Mouse (Mus musculus): ENCODE measurements at regions not wholly inside any gene's neighbourhood (a gene's known extent, or its start where the extent isn't known, plus 50 kb on each side); places are given as distances from the start of the nearest gene placed in this dataset.

- DNase-seq = no peak
Observed at GRCm38 (mm10) chr4:47534959-47535358, 60.5 kb downstream of the Sec61b start.

DNA sequence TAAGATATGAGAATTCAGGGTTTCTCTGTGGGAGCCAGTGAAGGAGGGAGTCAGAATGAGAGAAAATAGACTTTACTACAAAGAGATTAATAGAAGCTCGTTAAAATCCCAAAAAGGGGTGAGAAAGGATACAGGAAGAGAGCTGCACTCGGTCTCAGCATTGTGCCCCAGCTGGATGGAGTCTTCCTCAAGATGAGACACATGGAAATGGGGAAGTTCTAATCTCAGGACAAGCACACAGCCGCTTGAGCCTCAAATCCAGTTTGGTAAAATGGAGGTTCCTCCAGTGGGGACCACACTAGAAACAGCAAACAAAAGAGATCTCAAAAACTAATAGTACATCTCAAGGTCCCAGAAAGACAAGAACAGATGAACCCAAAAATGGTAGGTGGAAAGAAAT lies 93.2 kb downstream of the Sec61b start:
- DNase-seq = no peak

DNA sequence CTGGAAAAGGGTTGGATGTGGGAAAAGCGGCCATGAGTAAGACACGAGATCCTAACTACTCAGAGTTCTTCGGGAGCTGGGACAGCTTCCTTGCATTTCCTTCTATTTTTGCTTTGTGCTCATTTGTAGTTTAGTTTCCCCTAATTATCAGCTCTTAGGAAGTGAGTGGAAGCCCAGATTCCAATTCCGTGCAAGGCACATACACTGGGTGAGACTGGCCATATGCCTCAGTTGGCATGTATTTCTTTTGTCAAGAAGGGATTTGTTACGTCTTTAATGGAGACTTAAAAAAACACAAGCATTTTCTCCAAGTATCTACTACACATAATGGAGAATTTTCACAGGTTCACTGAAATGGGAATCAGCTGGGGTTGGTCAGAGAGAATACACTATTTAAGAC lies 96.4 kb downstream of the Sec61b start:
- no peak for DNase-seq

GRCm38 (mm10) chr4:47576011-47576410 lies 101.6 kb downstream of the Sec61b start:
- DNase-seq = no peak

DNA sequence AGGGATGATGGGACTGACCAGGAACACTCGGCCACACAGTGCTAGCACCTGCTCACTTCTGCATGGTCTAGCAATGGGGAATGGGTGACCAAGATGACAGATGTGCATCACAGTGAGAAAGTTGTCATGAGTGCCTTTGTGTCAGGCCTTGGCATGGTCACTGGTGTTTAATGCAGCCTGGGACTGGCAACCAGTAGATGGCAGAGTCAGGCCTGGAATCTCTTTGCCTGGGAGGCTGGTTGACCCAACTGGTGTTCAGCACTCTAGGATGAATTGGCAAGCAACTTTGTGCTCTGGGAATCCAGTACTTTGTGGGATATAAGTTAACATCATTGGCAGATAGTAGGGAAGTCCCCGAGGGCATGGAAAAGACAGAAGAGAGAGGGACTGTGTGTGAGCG lies 103.0 kb downstream of the Sec61b start:
- DNase-seq = no peak

DNA sequence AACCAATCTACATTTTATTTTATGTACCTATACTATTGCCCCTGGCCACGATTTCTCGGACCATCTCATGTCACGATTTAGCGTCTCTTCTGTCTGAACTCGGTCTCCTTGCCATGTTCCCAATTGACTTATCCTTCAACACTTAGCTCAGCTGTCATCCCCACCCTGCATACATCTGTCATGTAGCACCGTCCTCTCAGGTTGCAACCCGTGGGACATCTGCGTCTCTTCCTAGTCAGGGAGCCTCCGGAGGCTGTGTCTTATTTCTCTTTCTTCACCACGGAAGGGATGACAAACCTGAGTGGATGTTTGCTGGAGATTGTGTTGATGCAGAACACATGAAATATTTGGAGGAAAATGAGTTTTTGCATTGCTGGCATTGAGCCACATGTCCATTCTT lies 104.2 kb downstream of the Sec61b start:
- no peak for DNase-seq

DNA sequence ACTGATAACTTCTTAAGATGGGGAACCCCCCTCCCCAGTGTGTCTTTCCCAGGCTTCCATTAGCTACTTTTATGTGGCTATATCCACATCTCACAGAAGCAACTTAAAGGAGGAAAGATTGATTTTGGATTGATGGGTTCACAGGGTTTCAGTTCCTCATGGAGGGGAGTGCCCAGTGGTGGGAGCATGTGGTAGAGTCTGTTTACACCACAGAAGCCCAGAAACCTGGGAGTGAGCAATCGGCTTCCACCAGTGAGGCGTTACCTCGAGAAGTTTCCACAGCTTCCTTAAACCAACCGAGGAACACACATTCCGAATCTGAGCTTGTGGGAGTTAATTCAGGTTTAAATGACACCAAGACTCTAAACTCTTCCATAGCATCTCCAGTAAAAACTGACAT lies 106.1 kb downstream of the Sec61b start:
- no peak for DNase-seq

GRCm38 (mm10) chr4:47587256-47587655 lies 112.8 kb downstream of the Sec61b start:
- DNase-seq = no peak

- no peak for DNase-seq
Observed at GRCm38 (mm10) chr4:47592271-47592986, 118.0 kb downstream of the Sec61b start.

DNA sequence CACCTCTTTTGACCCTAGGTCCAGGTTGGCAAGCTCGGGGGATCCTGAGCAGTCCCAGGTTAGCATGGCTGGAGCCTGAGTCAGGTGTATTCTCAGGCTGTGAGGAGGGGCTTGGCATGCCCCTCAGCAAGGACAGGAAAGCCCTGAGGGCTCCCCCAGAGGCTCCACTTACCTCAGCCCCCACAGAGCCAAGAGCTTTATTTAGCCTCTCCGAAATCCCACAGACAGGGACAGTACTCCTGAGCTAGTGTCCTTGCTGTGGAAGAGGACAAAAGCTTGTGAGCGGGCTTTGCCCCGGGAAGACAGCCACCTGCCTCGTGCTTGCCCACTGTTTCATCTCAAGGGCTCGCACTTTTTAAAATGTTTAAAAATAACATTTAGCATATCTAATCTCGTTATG lies 118.7 kb downstream of the Sec61b start:
- DNase-seq = no peak

- no peak for DNase-seq
Observed at GRCm38 (mm10) chr4:47594171-47594570, 119.7 kb downstream of the Sec61b start.

DNA sequence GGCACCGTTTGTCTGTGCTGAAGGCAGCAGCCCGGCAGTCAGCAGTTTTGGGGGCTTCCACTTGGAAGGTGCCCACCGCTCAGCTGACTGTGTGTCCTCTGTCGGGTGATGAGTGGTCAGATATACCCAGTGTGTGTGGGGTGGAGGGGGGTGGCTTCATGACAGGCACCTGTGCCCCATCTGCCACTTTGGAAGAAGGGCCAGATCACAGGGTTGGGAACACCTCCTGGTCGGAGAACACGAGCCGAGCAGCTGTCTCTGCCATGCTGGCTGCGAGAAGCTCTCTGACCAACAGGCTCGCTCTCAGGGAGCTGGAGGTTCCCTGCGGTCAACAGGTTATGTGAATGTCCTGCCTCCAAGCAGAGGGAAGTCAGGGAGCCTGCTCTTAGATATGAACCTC lies 121.4 kb downstream of the Sec61b start:
- DNase-seq = no peak

GRCm38 (mm10) chr4:47597586-47597985 lies 123.1 kb downstream of the Sec61b start:
- no peak for DNase-seq

GRCm38 (mm10) chr4:47598216-47598615 lies 123.8 kb downstream of the Sec61b start:
- DNase-seq = no peak

DNA sequence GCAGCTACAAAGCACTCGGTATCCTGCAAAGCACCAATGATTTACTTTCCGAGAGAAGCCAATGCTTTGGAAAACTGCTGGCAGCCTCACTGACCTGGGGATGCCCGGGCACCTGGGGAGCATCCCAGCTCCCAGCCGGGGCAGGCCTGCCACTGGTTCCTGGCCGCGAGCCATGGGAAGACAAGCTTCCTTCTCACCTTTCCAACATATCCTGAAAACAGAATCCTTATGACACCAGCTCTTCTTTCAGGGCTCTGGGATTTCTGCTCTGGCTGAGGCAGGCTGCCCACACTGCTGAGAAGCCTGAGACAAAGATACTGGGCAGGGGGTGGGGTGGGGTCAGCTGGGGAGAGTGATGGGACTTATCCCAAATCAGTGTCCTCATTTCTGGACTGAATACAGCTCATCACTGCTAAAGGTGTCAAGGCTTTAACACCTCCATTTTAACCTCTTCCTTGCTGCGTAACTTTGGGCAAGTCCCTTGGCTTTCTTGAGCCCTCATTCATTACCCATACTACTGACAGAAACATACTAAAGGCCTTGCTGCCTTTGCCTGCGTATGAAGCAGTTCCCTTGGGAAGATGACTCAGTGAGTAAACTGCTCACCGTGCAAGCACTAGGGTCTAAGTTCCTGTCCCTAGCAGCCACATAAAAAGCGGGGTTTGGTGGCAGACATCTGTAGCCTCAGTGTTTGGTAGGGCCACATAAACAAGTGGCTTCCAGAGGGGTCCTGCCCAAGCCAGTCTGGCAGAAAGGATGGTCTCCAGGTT lies 127.0 kb downstream of the Sec61b start:
- no peak for DNase-seq

- DNase-seq = no peak
Observed at GRCm38 (mm10) chr4:47603378-47603777, 128.9 kb downstream of the Sec61b start.

GRCm38 (mm10) chr4:47603847-47604397 lies 129.5 kb downstream of the Sec61b start:
- no peak for DNase-seq

- no peak for DNase-seq
Observed at GRCm38 (mm10) chr4:47605676-47606075, 131.2 kb downstream of the Sec61b start.

DNA sequence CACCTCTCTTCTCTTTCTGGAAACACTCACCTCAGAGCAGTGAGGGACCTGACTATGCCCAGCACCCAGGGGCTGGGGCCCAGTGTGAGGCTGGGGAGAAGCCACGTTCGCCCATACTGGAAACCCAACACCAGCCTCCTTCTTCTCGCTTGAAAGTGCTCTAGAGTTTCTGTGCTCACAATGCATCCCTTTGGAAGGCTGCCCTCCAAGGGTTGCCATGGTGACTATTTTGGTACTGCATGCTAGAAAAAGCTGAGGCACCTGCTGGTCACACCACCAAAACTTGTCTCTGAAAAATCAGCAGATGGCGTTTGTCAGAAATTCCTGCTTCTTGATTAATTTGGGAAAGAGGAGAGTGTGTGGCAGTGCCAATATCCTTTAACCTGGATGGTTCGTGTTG lies 134.2 kb downstream of the Sec61b start:
- DNase-seq = no peak

DNA sequence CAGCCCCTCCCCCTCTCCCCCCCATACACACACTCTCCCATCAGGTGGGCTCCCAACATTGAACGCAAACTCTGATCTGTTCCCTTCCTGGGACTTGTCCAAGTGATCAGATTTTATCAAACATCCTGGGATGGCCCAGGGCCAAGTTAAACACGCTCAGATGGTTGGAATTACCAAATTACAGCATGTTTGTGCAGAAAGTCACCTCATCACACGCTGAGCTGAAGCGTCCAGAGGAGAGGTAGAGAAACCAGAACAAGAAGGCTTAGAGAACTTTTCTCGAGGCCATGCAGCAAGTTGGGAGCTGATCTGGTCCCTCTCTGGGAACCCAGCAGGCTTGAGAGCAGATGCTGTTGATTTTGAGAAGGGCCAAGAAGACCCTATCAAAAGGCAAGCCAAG lies 136.5 kb downstream of the Sec61b start:
- no peak for DNase-seq

DNA sequence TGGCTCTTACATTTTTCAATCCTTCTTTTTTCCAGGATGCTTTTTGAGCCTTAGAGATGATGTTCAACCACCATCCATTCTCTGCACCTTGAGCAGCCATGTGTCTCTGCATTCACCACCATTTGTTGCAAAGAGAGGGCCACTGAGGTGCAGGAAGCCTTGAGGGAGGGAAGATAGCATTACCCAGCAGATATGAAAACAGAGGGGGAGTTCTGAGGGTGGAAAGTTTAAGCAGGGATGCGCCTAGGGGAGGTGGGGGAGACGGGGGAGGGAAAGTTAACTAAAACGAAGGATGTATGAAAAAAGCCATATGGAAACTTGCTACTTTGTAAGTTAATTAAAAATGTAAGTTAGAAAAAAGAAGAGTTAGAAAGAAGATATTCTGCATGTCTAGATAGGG lies 142.1 kb downstream of the Sec61b start:
- DNase-seq = no peak

DNA sequence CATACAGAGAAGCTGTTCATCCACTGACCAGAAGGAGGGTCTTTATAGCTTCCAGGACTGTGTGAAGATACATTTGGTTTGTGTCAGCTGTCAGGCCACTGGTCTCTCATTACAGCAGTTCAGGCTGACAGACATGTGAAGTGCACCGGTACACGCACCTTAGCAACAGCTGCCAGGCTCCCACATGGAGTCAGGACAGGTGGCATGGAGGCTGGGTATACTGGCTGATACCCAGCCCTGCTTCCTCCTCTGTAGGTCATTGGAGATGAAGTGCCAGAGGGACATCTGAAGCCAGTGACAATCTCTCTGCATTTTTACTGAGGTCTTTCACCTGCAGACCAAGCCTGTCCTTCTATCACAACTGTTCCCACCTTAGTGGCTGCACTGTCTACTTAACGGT lies 146.2 kb downstream of the Sec61b start:
- no peak for DNase-seq

DNA sequence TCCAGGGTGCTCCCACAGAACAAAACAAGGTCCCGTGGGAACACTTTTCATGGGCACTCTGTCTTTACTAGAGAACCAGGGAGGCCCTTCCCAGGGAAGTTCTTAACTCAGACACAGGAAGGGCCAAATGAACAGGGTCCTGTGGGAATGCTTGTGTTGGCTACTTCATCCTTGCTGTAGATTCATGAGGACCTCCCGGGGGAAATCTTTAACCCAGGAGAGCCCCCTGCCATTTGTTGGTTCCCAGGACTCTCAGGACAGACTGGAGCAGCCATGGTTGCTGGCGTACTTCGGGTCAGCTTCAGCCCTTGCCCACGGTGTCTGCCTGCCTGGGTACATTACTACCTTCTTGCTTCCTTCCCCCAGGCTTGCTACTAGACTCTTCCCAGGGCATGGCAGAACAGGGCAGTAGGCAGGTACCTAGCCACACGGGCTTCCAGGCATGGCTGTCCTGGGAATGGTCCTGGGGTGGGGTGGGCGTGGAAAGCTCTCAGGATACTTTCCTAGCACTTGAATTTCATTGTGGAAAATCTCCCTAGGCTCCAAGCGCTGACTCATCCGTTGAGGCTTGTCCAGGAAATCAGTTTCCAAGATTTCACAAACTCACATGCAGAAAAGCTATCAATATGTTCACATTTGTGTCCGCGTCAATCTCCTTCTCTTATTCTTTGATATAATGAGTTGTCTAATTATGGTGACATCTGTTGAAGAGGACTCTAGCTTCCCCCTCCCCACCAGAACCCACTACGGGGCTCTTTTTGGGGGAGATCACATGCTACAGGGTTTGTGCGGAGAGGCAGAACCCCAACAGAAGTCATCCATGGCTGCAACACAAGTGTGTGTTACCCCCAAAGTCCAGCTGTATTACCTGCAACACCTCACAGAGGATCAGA lies 148.6 kb downstream of the Sec61b start:
- no peak for DNase-seq

All from lung, adult 18-20 months (tissue).